Mouse (Mus musculus): ENCODE data around the gene Hoxd1.

The Hoxd1 gene

GRCm38 (mm10) chr2:74732513-74733316 lies 30.1 kb upstream of the Hoxd1 start:
- no peak for DNase-seq (ENCODE audit: inconsistent ontology term)

- DNase-seq (ENCODE audit: inconsistent ontology term), result no peak
These were observed 29.5 kb upstream of the Hoxd1 start for GRCm38 (mm10) chr2:74733317-74733661.

DNA sequence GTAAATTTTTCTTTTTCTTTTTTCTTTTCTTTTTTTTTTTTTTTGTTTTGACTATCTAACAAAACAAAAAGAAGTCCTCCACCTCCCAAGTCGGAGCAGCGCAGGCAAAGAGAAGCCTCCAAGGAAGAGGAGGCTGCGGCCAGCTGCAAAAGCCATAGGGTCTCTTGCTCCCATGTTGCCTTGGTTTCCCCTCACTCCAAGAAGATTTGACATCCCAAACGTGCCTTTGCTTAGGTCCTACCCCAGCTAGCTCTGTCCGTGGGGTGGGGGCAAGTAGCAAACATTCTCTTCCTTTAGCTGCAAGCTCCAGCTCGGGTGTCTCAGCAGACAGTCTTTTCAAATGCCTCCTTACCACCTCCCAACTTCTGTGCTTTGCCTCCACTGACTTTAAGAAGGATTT lies 29.0 kb upstream of the Hoxd1 start:
- DNase-seq (ENCODE audit: inconsistent ontology term), result no peak

GRCm38 (mm10) chr2:74734451-74734850 lies 28.3 kb upstream of the Hoxd1 start:
- no peak for DNase-seq (ENCODE audit: inconsistent ontology term)

- no peak for DNase-seq (ENCODE audit: inconsistent ontology term)
These were observed 27.6 kb upstream of the Hoxd1 start for GRCm38 (mm10) chr2:74734996-74735811.

GRCm38 (mm10) chr2:74735851-74736687 lies 26.7 kb upstream of the Hoxd1 start:
- DNase-seq (ENCODE audit: inconsistent ontology term), result no peak

DNA sequence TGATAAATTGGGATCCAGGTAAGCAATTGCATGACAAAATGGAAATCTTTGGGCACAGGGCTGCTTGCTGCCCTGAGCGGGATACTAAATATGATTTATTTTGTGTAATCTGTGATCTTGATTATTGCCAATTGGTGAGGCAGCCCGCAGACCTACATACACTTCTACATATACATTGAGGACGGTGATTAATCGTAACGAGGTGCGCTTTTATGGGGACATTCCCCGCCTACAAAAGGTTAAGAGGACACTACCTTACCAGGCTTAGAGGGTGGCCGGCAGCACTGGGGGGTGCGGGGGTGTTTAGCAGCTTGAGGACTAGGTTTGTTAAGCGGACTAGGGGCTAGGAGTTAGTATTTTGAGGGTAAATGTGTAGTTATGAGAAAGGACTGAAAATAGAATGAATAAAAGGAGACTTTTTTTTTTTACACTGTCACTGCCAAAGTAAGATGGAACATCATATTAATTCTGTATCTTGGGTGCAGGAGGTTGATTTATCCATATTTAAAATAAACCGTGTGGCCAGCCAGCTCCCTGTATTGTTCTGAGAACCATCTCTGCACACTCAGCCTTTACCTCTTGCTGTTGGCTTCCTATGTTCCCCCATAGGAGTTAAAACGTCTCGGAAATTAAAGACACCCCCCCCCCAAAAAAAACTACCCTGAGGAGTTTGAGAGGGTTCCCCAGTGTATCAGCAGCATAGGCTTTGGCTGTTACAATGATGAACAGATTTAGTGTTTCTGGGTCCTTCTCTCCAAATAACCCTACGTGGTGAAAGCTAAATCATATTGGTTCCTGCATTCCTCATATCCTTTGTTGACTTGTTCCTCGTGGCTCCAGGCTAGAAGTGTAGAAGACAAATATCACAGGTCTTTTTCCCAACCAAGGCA lies 25.8 kb upstream of the Hoxd1 start:
- no peak for DNase-seq (ENCODE audit: inconsistent ontology term)

GRCm38 (mm10) chr2:74737578-74738070 lies 25.2 kb upstream of the Hoxd1 start:
- DNase-seq (ENCODE audit: inconsistent ontology term), result no peak

DNA sequence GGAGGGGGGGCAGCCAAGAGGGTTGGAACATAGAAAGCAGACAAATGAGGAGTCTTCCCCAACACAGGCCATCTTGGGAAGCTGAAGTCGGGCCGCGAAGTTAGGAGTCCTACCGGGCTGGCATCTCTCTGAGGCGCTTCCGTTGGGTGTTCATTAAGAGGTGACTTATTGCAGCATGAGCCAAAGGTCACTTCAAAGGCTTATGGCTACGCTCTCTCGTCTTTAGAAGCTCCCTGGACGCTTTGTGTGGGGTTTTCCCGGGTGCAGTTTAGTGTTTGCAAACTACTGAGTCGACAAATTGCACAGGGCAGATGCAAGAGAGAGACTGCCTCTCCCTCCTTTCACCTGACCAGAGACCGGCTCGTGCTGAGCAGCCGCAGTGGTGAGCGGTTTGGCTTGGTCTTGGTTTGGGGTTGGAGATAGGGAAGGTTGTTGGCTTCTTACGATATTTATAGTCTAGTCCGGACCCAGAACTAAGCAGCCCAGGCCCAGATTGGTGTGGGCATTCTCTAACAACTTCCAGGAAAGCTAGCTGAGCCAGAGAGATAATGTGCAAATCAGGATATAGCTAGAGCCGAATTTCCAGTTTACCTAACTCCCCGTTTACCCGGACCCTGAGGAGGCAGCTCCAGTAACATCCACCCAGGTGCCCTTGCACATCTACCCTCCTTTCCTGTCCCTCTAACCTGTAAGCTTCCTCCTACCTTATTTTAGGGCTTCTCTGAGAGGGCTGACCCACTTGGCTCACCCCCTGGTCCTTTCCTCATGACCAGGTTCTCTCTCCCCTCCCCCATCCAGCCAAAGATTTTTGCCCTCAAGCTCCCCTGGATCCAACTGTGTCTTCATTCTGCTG lies 23.9 kb upstream of the Hoxd1 start:
- DNase-seq (ENCODE audit: inconsistent ontology term), result no peak

DNA sequence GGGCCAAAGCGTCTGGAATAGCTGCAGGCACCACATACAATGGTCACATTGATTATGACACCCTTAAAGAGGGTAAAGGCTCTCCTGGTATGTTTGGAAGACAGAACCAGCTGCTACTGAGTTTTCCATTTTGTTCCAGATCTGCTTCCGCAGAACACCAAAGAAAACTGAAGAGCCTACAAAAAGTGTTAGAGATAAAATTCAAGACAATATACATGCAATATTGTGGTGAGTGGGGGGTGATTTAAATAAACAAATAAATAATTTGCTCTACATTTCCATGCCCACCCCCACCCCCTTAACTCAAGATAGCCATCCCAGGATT lies 23.3 kb upstream of the Hoxd1 start:
- DNase-seq (ENCODE audit: inconsistent ontology term), result no peak

DNA sequence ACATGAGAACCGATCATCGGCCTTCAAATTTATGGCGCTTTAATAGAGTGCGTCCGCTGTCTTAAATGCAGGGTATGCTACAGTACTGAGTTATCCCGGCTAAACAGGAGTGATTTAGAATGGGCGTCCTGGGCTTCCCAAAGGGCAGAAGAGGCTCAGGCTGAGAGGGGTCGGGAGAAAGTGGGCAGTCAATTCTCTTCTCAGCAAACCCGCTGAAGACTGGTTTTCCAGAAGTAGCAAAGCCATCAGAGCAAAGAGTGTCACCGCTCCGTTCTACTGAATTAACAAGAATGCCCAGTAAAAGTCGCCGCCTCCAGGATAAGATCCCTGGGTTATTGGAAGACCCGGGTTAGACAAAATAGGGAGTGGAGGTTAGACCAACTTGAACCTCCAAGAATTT lies 22.9 kb upstream of the Hoxd1 start:
- no peak for DNase-seq (ENCODE audit: inconsistent ontology term)

DNA sequence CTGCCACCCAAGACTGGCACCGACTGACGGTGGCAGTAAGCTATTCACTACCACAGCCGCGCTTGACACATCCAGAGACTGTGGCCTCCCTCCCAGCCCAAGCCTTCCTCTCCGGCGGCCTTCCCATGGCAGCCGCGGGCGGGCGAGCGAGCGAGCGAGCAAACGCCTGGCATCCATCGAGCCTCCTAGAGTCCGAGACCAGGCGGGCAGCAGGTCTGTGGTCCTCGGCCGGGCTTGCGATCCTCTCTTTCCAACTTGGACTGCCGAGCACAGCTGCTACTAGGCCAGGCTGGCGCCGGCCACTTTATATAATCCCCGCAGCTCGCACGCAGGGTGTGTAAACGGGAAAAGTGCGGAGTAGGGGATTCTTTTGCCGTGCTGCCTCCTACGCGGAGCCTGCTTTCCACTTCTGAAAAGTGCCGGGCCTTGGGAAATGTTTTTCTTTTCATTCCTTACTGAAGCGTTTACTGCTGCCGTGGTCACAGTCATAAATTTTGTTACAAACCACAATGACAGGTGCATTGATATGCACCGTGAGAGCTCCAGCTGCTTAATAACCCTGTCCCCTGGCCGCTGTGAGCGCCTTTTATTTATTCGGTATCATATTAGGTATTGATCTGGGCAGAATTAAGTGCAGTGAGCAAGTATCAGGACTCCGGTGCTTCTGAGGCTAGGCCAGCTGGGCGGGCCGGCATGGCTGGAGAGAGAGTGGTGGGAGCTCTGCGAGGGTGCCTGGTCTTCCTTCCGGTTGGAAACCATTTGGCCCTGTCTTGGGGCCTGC lies 22.3 kb upstream of the Hoxd1 start:
- no peak for DNase-seq (ENCODE audit: inconsistent ontology term)

DNA sequence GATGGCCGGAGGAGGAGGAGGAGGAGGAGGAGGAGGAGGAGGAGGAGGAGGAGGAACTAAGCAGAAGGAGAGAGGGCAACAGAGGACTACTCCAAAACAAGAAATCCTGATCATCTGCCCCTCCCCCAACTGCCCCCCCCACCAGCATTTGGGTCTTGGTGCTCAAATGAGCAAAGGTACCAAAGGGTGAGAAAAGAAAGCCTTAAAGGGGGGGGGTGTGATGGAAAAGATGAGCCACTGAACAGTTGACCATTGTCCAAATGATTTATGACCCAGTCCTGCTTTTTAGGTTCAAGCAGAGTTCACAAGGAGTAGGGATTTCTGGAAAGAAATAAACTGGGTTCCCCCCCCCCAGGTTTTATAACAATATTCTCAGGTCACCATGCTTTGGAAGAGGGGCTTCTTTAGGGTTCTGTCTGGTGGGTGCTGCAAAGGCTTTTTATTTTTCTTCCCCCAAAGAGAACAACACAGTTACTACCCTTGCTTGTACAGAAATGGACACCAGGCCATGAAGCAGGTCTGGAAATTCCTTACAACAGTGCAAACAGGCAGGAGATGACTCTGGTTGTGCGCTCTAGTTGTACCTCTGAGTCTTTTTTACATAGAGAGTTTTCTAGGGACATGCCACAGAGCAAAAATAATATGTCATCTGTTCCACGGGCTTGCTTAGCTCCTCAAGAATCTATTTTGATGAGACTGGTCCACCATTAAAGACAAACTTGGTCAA lies 21.4 kb upstream of the Hoxd1 start:
- no peak for DNase-seq (ENCODE audit: inconsistent ontology term)

- no peak for DNase-seq (ENCODE audit: inconsistent ontology term)
These were observed 20.9 kb upstream of the Hoxd1 start for GRCm38 (mm10) chr2:74741979-74742277.

GRCm38 (mm10) chr2:74745540-74746297 lies 17.1 kb upstream of the Hoxd1 start:
- DNase-seq (ENCODE audit: inconsistent ontology term), result no peak

DNA sequence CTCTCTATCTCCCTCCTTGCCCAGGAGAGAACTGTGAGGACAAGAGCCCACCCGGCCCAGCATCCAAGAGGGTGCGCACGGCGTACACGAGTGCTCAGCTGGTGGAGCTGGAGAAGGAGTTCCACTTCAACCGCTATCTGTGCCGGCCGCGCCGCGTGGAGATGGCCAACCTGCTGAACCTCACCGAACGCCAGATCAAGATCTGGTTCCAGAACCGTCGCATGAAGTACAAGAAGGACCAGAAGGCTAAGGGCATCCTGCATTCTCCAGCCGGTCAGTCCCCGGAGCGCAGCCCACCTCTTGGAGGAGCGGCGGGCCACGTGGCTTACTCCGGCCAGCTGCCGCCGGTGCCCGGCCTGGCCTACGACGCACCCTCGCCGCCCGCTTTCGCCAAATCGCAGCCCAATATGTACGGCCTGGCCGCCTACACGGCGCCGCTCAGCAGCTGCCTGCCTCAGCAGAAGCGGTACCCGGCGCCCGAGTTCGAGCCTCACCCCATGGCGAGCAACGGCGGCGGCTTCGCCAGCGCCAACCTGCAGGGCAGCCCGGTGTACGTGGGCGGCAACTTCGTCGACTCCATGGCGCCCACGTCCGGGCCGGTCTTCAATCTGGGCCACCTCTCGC lies 16.4 kb upstream of the Hoxd1 start:
- DNase-seq (ENCODE audit: inconsistent ontology term), result no peak

- no peak for DNase-seq (ENCODE audit: inconsistent ontology term)
These were observed 15.8 kb upstream of the Hoxd1 start for GRCm38 (mm10) chr2:74747006-74747405.

GRCm38 (mm10) chr2:74747661-74748141 lies 15.1 kb upstream of the Hoxd1 start:
- no peak for DNase-seq (ENCODE audit: inconsistent ontology term)
